Mouse (Mus musculus) MEL (cell line): Measurements from ENCODE around the gene Naaladl2. TPM values are rescaled to one million over a fixed set of nuclear protein-coding genes. Genes with fewer than 3 reads are reported as not detected.

Source experiments
- DNase-seq: peaks from one replicate; pipeline ENCODE4 v3.0.0; 2011; ENCODE audit warnings: low read depth, low spot score
- H3K27ac ChIP-seq: 2 replicates; pipeline ENCODE4 v1.5.1; 2012; ENCODE audit warnings: low read depth, mild to moderate bottlenecking, control low read depth, low read length, moderate library complexity; ENCODE audit not compliant: control insufficient read depth
- H3K27me3 ChIP-seq, 2 experiments: fragments of 150-350 bp in 1 of 2; sonication (generic) in 1 of 2; 2 replicates each; pipeline ENCODE4 v1.6.1; 2012; ENCODE audit warnings: low read length in 2 of 2, mild to moderate bottlenecking in 2 of 2, improper control_type of control experiment in 1 of 2, moderate library complexity in 1 of 2; ENCODE audit not compliant: insufficient read depth in 2 of 2, control insufficient read depth in 1 of 2
- H3K36me3 ChIP-seq, 2 experiments: 2 replicates each; pipeline ENCODE4 v1.6.1; 2012 to 2014; ENCODE audit warnings: low read length in 2 of 2, improper control_type of control experiment in 1 of 2, inconsistent platforms in 1 of 2, mild to moderate bottlenecking in 1 of 2; ENCODE audit not compliant: insufficient read depth in 2 of 2, control insufficient read depth in 1 of 2
- H3K4me1 ChIP-seq, 2 experiments: fragments of 150-350 bp in 1 of 2; sonication (generic) in 1 of 2; 2 replicates each; pipeline ENCODE4 v1.6.1; 2012; ENCODE audit warnings: low read length in 2 of 2, improper control_type of control experiment in 1 of 2, mild to moderate bottlenecking in 1 of 2; ENCODE audit not compliant: insufficient read depth in 2 of 2, control insufficient read depth in 1 of 2
- H3K4me3 ChIP-seq, 2 experiments: fragments of 150-350 bp in 1 of 2; sonication (generic) in 1 of 2; 2 replicates each; pipeline ENCODE4 v1.5.1; 2012; ENCODE audit warnings: low read depth in 2 of 2, low read length in 2 of 2, mild to moderate bottlenecking in 2 of 2, moderate library complexity in 2 of 2, control low read depth in 1 of 2, improper control_type of control experiment in 1 of 2; ENCODE audit not compliant: control insufficient read depth in 1 of 2, insufficient read depth in 1 of 2
- H3K79me2 ChIP-seq: 2 replicates; pipeline ENCODE4 v1.6.1; 2012; ENCODE audit warnings: mild to moderate bottlenecking, low read length, moderate library complexity; ENCODE audit not compliant: control insufficient read depth, poor library complexity, insufficient read depth
- H3K9ac ChIP-seq: 2 replicates; pipeline ENCODE4 v1.6.1; 2012; ENCODE audit warnings: low read depth, mild to moderate bottlenecking, control low read depth, low read length, moderate library complexity; ENCODE audit not compliant: control insufficient read depth, poor library complexity, severe bottlenecking
- H3K9me3 ChIP-seq: fragments of 150-350 bp; sonication (generic); replicated peaks from 2 replicates; pipeline ENCODE4 v1.6.1; 2012; ENCODE audit warnings: mild to moderate bottlenecking, low read length, improper control_type of control experiment, moderate library complexity; ENCODE audit not compliant: insufficient read depth
- BHLHE40 ChIP-seq: IDR thresholded peaks from 2 replicates; pipeline ENCODE4 v1.6.1; 2012; ENCODE audit warnings: low read depth, mild to moderate bottlenecking, inconsistent platforms, low read length, improper control_type of control experiment, borderline replicate concordance
- CHD1 ChIP-seq: IDR thresholded peaks from 2 replicates; pipeline ENCODE4 v1.6.1; 2012; ENCODE audit warnings: low read depth, mild to moderate bottlenecking, inconsistent platforms, low read length, improper control_type of control experiment
- CHD2 ChIP-seq: IDR thresholded peaks from 2 replicates; pipeline ENCODE4 v1.6.1; 2011; ENCODE audit warnings: low read length, improper control_type of control experiment
- CTCF ChIP-seq, 3 experiments: IDR thresholded peaks in 2 of 3; conservative IDR thresholded peaks in 1 of 3; 2 replicates each; pipeline ENCODE4 v1.5.1; 2011 to 2012; ENCODE audit warnings: low read length in 3 of 3, low read depth in 2 of 3, mild to moderate bottlenecking in 2 of 3, improper control_type of control experiment in 1 of 3, inconsistent platforms in 1 of 3, mixed read lengths in 1 of 3, moderate library complexity in 1 of 3; ENCODE audit not compliant: control insufficient read depth in 1 of 3, insufficient read depth in 1 of 3, poor library complexity in 1 of 3, severe bottlenecking in 1 of 3
- E2F4 ChIP-seq: IDR thresholded peaks from 2 replicates; pipeline ENCODE4 v1.6.1; 2011; ENCODE audit warnings: low read depth, low read length, improper control_type of control experiment, borderline replicate concordance
- ELF1 ChIP-seq: IDR thresholded peaks from 2 replicates; pipeline ENCODE4 v1.6.1; 2014; ENCODE audit warnings: low read depth, mild to moderate bottlenecking, inconsistent platforms, low read length, improper control_type of control experiment, moderate library complexity
- EP300 ChIP-seq, 2 experiments: IDR thresholded peaks; 2 replicates each; pipeline ENCODE4 v1.6.1; 2011; ENCODE audit warnings: improper control_type of control experiment in 2 of 2, low read length in 2 of 2, low read depth in 1 of 2, mild to moderate bottlenecking in 1 of 2
- ETS1 ChIP-seq: IDR thresholded peaks from 2 replicates; pipeline ENCODE4 v1.6.1; 2012; ENCODE audit warnings: low read depth, mild to moderate bottlenecking, inconsistent platforms, low read length, improper control_type of control experiment, moderate library complexity
- GABPA ChIP-seq: IDR thresholded peaks from 2 replicates; pipeline ENCODE4 v1.6.1; 2012; ENCODE audit warnings: low read depth, mild to moderate bottlenecking, inconsistent platforms, low read length, improper control_type of control experiment, moderate library complexity
- HCFC1 ChIP-seq: IDR thresholded peaks from 2 replicates; pipeline ENCODE4 v1.6.1; 2012; ENCODE audit warnings: low read depth, mild to moderate bottlenecking, inconsistent platforms, low read length, improper control_type of control experiment, moderate library complexity
- JUND ChIP-seq: IDR thresholded peaks from 2 replicates; pipeline ENCODE4 v1.6.1; 2011; ENCODE audit warnings: low read depth, mild to moderate bottlenecking, improper control_type of control experiment, low read length
- MAFK ChIP-seq: IDR thresholded peaks from 2 replicates; pipeline ENCODE4 v1.6.1; 2011; ENCODE audit warnings: low read depth, mild to moderate bottlenecking, low read length, improper control_type of control experiment, borderline replicate concordance
- NRF1 ChIP-seq: IDR thresholded peaks from 2 replicates; pipeline ENCODE4 v1.6.1; 2014; ENCODE audit warnings: low read depth, mild to moderate bottlenecking, inconsistent platforms, low read length, improper control_type of control experiment, moderate library complexity; ENCODE audit not compliant: poor library complexity, insufficient read depth, severe bottlenecking
- POLR2A ChIP-seq, 2 experiments: IDR thresholded peaks; 2 replicates each; pipeline ENCODE4 v1.6.1; 2011 to 2012; ENCODE audit warnings: low read length in 2 of 2, mild to moderate bottlenecking in 2 of 2, control low read depth in 1 of 2, improper control_type of control experiment in 1 of 2, low read depth in 1 of 2, moderate library complexity in 1 of 2; ENCODE audit not compliant: control insufficient read depth in 1 of 2, insufficient read depth in 1 of 2, poor library complexity in 1 of 2
- POLR2AphosphoS5 ChIP-seq: IDR thresholded peaks from 2 replicates; pipeline ENCODE4 v1.6.1; 2012; ENCODE audit warnings: low read depth, borderline replicate concordance, mild to moderate bottlenecking, inconsistent platforms, low read length, moderate library complexity, mixed read lengths
- RAD21 ChIP-seq: IDR thresholded peaks from 2 replicates; pipeline ENCODE4 v1.6.1; 2011; ENCODE audit warnings: mild to moderate bottlenecking, low read depth, low read length, improper control_type of control experiment
- SMC3 ChIP-seq: IDR thresholded peaks from 2 replicates; pipeline ENCODE4 v1.6.1; 2011; ENCODE audit warnings: low read depth, low read length, improper control_type of control experiment
- TAL1 ChIP-seq: IDR thresholded peaks from 2 replicates; pipeline ENCODE4 v1.6.1; 2012; ENCODE audit warnings: mild to moderate bottlenecking, inconsistent platforms, low read length, moderate library complexity, mixed read lengths
- TCF12 ChIP-seq: IDR thresholded peaks from 2 replicates; pipeline ENCODE4 v1.6.1; 2014; ENCODE audit warnings: low read depth, mild to moderate bottlenecking, inconsistent platforms, low read length, improper control_type of control experiment, moderate library complexity
- UBTF ChIP-seq: IDR thresholded peaks from 2 replicates; pipeline ENCODE4 v1.6.1; 2012; ENCODE audit warnings: low read depth, mild to moderate bottlenecking, inconsistent platforms, low read length, improper control_type of control experiment, moderate library complexity, borderline replicate concordance; ENCODE audit not compliant: insufficient read depth
- USF2 ChIP-seq, 2 experiments: IDR thresholded peaks; 2 replicates each; pipeline ENCODE4 v1.6.1; 2011 to 2012; ENCODE audit warnings: improper control_type of control experiment in 2 of 2, low read length in 2 of 2, borderline replicate concordance in 1 of 2, inconsistent platforms in 1 of 2, low read depth in 1 of 2, mild to moderate bottlenecking in 1 of 2; ENCODE audit not compliant: insufficient read depth in 1 of 2
- ZC3H11A ChIP-seq: IDR thresholded peaks from 2 replicates; pipeline ENCODE4 v1.6.1; 2012; ENCODE audit warnings: low read depth, mild to moderate bottlenecking, inconsistent platforms, low read length, improper control_type of control experiment
- ZKSCAN1 ChIP-seq: IDR thresholded peaks from 2 replicates; pipeline ENCODE4 v1.6.1; 2012; ENCODE audit warnings: low read depth, mild to moderate bottlenecking, inconsistent platforms, low read length, improper control_type of control experiment, moderate library complexity
- ZNF384 ChIP-seq: IDR thresholded peaks from 2 replicates; pipeline ENCODE4 v1.6.1; 2012; ENCODE audit warnings: low read depth, mild to moderate bottlenecking, inconsistent platforms, low read length, improper control_type of control experiment
- polyA plus RNA-seq, 2 experiments: library from polyadenylated mRNA; stranded (reverse) in 1 of 2; unstranded in 1 of 2; fragments of >175 nt in 1 of 2; fragments of >200 nt in 1 of 2; gene quantifications; 2 replicates each; pipeline versions ENCODE4 v1.2.1 to v1.2.4; 2012; ENCODE audit warnings: low replicate concordance in 2 of 2, low read depth in 1 of 2; ENCODE audit not compliant: insufficient read length in 2 of 2, insufficient read depth in 1 of 2, missing spikeins in 1 of 2
- total RNA-seq: library from RNA; depleted of rRNA; stranded (reverse); fragments of 300-350 nt; gene quantifications from 2 replicates; pipeline ENCODE4 v1.2.3, GENCODE M21; 2012

Gene Naaladl2
- total and polyA plus RNA-seq, 3 experiments = 0.17 TPM; not detected in 2

GRCm38 (mm10) chr3:24314658-24315297 is 829.3 kb downstream of the Naaladl2 start (continued):
- TF ChIP-seq ETS1 = peak; percentile 12; the same call in 1 of the 2 replicates
- TF ChIP-seq UBTF = no peak
- TF ChIP-seq BHLHE40 = no peak

GRCm38 (mm10) chr3:24225418-24225817 is 918.6 kb downstream of the Naaladl2 start:
- no peaks in the 10 kb centered on the region for H3K9me3 ChIP-seq
- no peak overlapping the region for H3K9ac ChIP-seq
- no peak for DNase-seq
- H3K4me3 ChIP-seq = no peak overlapping the region
- no peak overlapping the region for H3K27ac ChIP-seq
- H3K36me3 ChIP-seq = peaks cover 0 to 2% of the 10 kb centered on the region in 2 experiments; a peak in 1 of 4 replicates
- H3K27me3 ChIP-seq = no peaks in the 10 kb centered on the region
- no peaks in the 10 kb centered on the region for H3K4me1 ChIP-seq
- TF ChIP-seq JUND (no peak), ELF1 (no peak), MAFK (no peak), TCF12 (peak; percentile 25; the same call in 1 of the 2 replicates), CHD1 (no peak), ETS1 (no peak), CHD2 (no peak), GABPA (no peak), CTCF (IDR thresholded peaks at IDR 0.05 in 2 of 3, conservative IDR thresholded peaks at IDR 0.05 in 1 of 3; ENCODE audit: control insufficient read depth in 1 of 3, insufficient read depth in 1 of 3, low read depth in 2 of 3, low read length in 3 of 3, poor library complexity in 1 of 3, severe bottlenecking in 1 of 3) (no peak), POLR2A (IDR thresholded peaks at IDR 0.05; ENCODE audit: control insufficient read depth in 1 of 2, insufficient read depth in 1 of 2, low read depth in 1 of 2, low read length in 2 of 2, poor library complexity in 1 of 2) (no peak), EP300 (IDR thresholded peaks at IDR 0.05; ENCODE audit: low read depth in 1 of 2, low read length in 2 of 2) (peak; percentile 50 to 57), BHLHE40 (no peak), E2F4 (no peak), POLR2AphosphoS5 (no peak)
- H3K79me2 ChIP-seq = no peaks in the 10 kb centered on the region

GRCm38 (mm10) chr3:24217476-24217875 is 926.6 kb downstream of the Naaladl2 start:
- H3K9me3 ChIP-seq = no peaks in the 10 kb centered on the region
- H3K36me3 ChIP-seq = no peaks in the 10 kb centered on the region
- peak; percentile 47 for DNase-seq
- H3K9ac ChIP-seq = no peak overlapping the region
- no peak overlapping the region for H3K4me3 ChIP-seq
- no peaks in the 10 kb centered on the region for H3K4me1 ChIP-seq
- no peak overlapping the region for H3K27ac ChIP-seq
- H3K79me2 ChIP-seq = no peaks in the 10 kb centered on the region
- TF ChIP-seq BHLHE40 = no peak
- TF ChIP-seq USF2 (IDR thresholded peaks at IDR 0.05; ENCODE audit: borderline replicate concordance in 1 of 2, insufficient read depth in 1 of 2, low read depth in 1 of 2, low read length in 2 of 2) = no peak
- peak in 2 of 3 experiments; percentile 54 to 55; a peak in 4 of 6 replicates for TF ChIP-seq CTCF (IDR thresholded peaks at IDR 0.05 in 2 of 3, conservative IDR thresholded peaks at IDR 0.05 in 1 of 3; ENCODE audit: control insufficient read depth in 1 of 3, insufficient read depth in 1 of 3, low read depth in 2 of 3, low read length in 3 of 3, poor library complexity in 1 of 3, severe bottlenecking in 1 of 3)
- TF ChIP-seq POLR2A (IDR thresholded peaks at IDR 0.05; ENCODE audit: control insufficient read depth in 1 of 2, insufficient read depth in 1 of 2, low read depth in 1 of 2, low read length in 2 of 2, poor library complexity in 1 of 2) = no peak
- TF ChIP-seq HCFC1 = no peak
- TF ChIP-seq NRF1 = no peak
- TF ChIP-seq TAL1 = no peak
- TF ChIP-seq SMC3 = peak; percentile 73
- peak; percentile 74 for TF ChIP-seq RAD21
- no peak for TF ChIP-seq ZNF384
- peak; percentile 61 for TF ChIP-seq ZC3H11A
- TF ChIP-seq ZKSCAN1 = no peak
- no peaks in the 10 kb centered on the region for H3K27me3 ChIP-seq
